Mouse (Mus musculus) brain, embryonic 14.5 days (tissue): ENCODE results near the gene Slc10a4.

ENCODE experiments used
- CTCF ChIP-seq: fragments of 200-500 bp; IDR thresholded peaks from 2 replicates; pipeline ENCODE4 v1.5.1; 2012; ENCODE audit warnings: inconsistent platforms, mild to moderate bottlenecking, moderate library complexity, borderline replicate concordance; ENCODE audit not compliant: insufficient read depth, insufficient read length; ENCODE audit errors: extremely low read depth
- POLR2A ChIP-seq: fragments of 200-500 bp; IDR thresholded peaks from 2 replicates; pipeline ENCODE4 v1.6.1; 2012; ENCODE audit warnings: mild to moderate bottlenecking, inconsistent platforms, borderline replicate concordance; ENCODE audit not compliant: poor library complexity, insufficient read depth, insufficient read length, severe bottlenecking; ENCODE audit errors: extremely low read depth

GRCm38 (mm10) chr5:72974602-72975001, 32.1 kb upstream of the Slc10a4 start, which contains the start of gene Gm10135:
- TF ChIP-seq POLR2A (no peak), CTCF (no peak)
